Mouse (Mus musculus): ENCODE measurements around the gene 2410015M20Rik. TPM values are rescaled to one million over a fixed set of nuclear protein-coding genes. Genes with fewer than 3 reads are reported as not detected.

The 2410015M20Rik gene
- total and polyA plus RNA-seq, 3 experiments = 274 to 334 TPM; not detected in 1

GRCm38 (mm10) chr17:56611323-56611722 lies 1.8 kb upstream of the 2410015M20Rik start:
- H3K27ac ChIP-seq (ENCODE audit: control insufficient read depth, low read depth, low read length) = peak overlapping the region; percentile 11
- no peaks in the 10 kb centered on the region for H3K9me3 ChIP-seq (replicated peaks; ENCODE audit: insufficient read depth, low read length)
- H3K36me3 ChIP-seq (ENCODE audit: control insufficient read depth in 1 of 2, insufficient read depth in 2 of 2, low read length in 2 of 2) = peaks cover 2 to 7% of the 10 kb centered on the region in 2 experiments; a peak in 3 of 4 replicates
- H3K79me2 ChIP-seq (ENCODE audit: control insufficient read depth, insufficient read depth, low read length, poor library complexity) = peaks cover 39% of the 10 kb centered on the region
- H3K27me3 ChIP-seq (ENCODE audit: control insufficient read depth in 1 of 2, insufficient read depth in 2 of 2, low read length in 2 of 2) = no peaks in the 10 kb centered on the region
- no peak overlapping the region for H3K4me3 ChIP-seq (ENCODE audit: control insufficient read depth in 1 of 2, insufficient read depth in 1 of 2, low read depth in 2 of 2, low read length in 2 of 2)
- peaks cover 0 to 13% of the 10 kb centered on the region in 2 experiments; a peak in 2 of 4 replicates for H3K4me1 ChIP-seq (ENCODE audit: control insufficient read depth in 1 of 2, insufficient read depth in 2 of 2, low read length in 2 of 2)
- no peak for DNase-seq (ENCODE audit: low read depth, low spot score)
- TF ChIP-seq TBP (IDR thresholded peaks at IDR 0.05; ENCODE audit: low read depth, low read length) (no peak), USF1 (IDR thresholded peaks at IDR 0.05; ENCODE audit: low read depth, low read length) (no peak), CTCF (IDR thresholded peaks at IDR 0.05 in 2 of 3, conservative IDR thresholded peaks at IDR 0.05 in 1 of 3; ENCODE audit: control insufficient read depth in 1 of 3, insufficient read depth in 1 of 3, low read depth in 2 of 3, low read length in 3 of 3, poor library complexity in 1 of 3, severe bottlenecking in 1 of 3) (no peak), MAFK (IDR thresholded peaks at IDR 0.05; ENCODE audit: borderline replicate concordance, low read depth, low read length) (no peak)
- no peak overlapping the region for H3K9ac ChIP-seq (ENCODE audit: control insufficient read depth, low read depth, low read length, poor library complexity, severe bottlenecking)

- peaks cover 0 to 13% of the 10 kb centered on the region in 2 experiments; a peak in 2 of 4 replicates for H3K4me1 ChIP-seq (ENCODE audit: control insufficient read depth in 1 of 2, insufficient read depth in 2 of 2, low read length in 2 of 2)
- no peaks in the 10 kb centered on the region for H3K27me3 ChIP-seq (ENCODE audit: control insufficient read depth in 1 of 2, insufficient read depth in 2 of 2, low read length in 2 of 2)
- H3K4me3 ChIP-seq (ENCODE audit: control insufficient read depth in 1 of 2, insufficient read depth in 1 of 2, low read depth in 2 of 2, low read length in 2 of 2) = peak overlapping the region; percentile 83 to 88
- peak overlapping the region; percentile 90 for H3K27ac ChIP-seq (ENCODE audit: control insufficient read depth, low read depth, low read length)
- H3K36me3 ChIP-seq (ENCODE audit: control insufficient read depth in 1 of 2, insufficient read depth in 2 of 2, low read length in 2 of 2) = peaks cover 5 to 7% of the 10 kb centered on the region in 2 experiments
- peak overlapping the region; percentile 88 for H3K9ac ChIP-seq (ENCODE audit: control insufficient read depth, low read depth, low read length, poor library complexity, severe bottlenecking)
- TF ChIP-seq ZMIZ1 (IDR thresholded peaks at IDR 0.05; ENCODE audit: low read depth, low read length) = no peak
- H3K9me3 ChIP-seq (replicated peaks; ENCODE audit: insufficient read depth, low read length) = no peaks in the 10 kb centered on the region
- DNase-seq (ENCODE audit: low read depth, low spot score) = peak; percentile 46
- H3K79me2 ChIP-seq (ENCODE audit: control insufficient read depth, insufficient read depth, low read length, poor library complexity) = peaks cover 22% of the 10 kb centered on the region
Measured at GRCm38 (mm10) chr17:56608699-56609098, 872 bp downstream of the 2410015M20Rik start.

GRCm38 (mm10) chr17:56607521-56608062 lies 2.0 kb downstream of the 2410015M20Rik start:
- Histone ChIP-seq H3K9me3 (replicated peaks; ENCODE audit: insufficient read depth, low read length) (no peaks in the 10 kb centered on the region), H3K36me3 (ENCODE audit: control insufficient read depth in 1 of 2, insufficient read depth in 2 of 2, low read length in 2 of 2) (peaks cover 7 to 8% of the 10 kb centered on the region in 2 experiments), H3K27me3 (ENCODE audit: control insufficient read depth in 1 of 2, insufficient read depth in 2 of 2, low read length in 2 of 2) (no peaks in the 10 kb centered on the region), H3K4me3 (ENCODE audit: control insufficient read depth in 1 of 2, insufficient read depth in 1 of 2, low read depth in 2 of 2, low read length in 2 of 2) (no peak overlapping the region), H3K4me1 (ENCODE audit: control insufficient read depth in 1 of 2, insufficient read depth in 2 of 2, low read length in 2 of 2) (peaks cover 0 to 13% of the 10 kb centered on the region in 2 experiments; a peak in 2 of 4 replicates), H3K79me2 (ENCODE audit: control insufficient read depth, insufficient read depth, low read length, poor library complexity) (peaks cover 17% of the 10 kb centered on the region), H3K9ac (ENCODE audit: control insufficient read depth, low read depth, low read length, poor library complexity, severe bottlenecking) (no peak overlapping the region), H3K27ac (ENCODE audit: control insufficient read depth, low read depth, low read length) (no peak overlapping the region)
- DNase-seq (ENCODE audit: low read depth, low spot score) = no peak
- TF ChIP-seq HCFC1 (IDR thresholded peaks at IDR 0.05; ENCODE audit: low read depth, low read length) = no peak
- no peak for TF ChIP-seq POLR2AphosphoS5 (IDR thresholded peaks at IDR 0.05; ENCODE audit: borderline replicate concordance, low read depth, low read length)
- TF ChIP-seq ELF1 (IDR thresholded peaks at IDR 0.05; ENCODE audit: low read depth, low read length) = no peak
- TF ChIP-seq TCF12 (IDR thresholded peaks at IDR 0.05; ENCODE audit: low read depth, low read length) = no peak
- TF ChIP-seq NELFE (IDR thresholded peaks at IDR 0.05; ENCODE audit: low read depth, low read length) = no peak
- TF ChIP-seq SMC3 (IDR thresholded peaks at IDR 0.05; ENCODE audit: low read depth, low read length) = no peak
- TF ChIP-seq RAD21 (IDR thresholded peaks at IDR 0.05; ENCODE audit: low read depth, low read length) = no peak
- no peak for TF ChIP-seq ZC3H11A (IDR thresholded peaks at IDR 0.05; ENCODE audit: low read depth, low read length)
- TF ChIP-seq MYB (IDR thresholded peaks at IDR 0.05; ENCODE audit: low read depth, low read length) = no peak
- TF ChIP-seq USF1 (IDR thresholded peaks at IDR 0.05; ENCODE audit: low read depth, low read length) = no peak
- TF ChIP-seq MYC (IDR thresholded peaks at IDR 0.05; ENCODE audit: low read depth, low read length) = no peak
- no peak for TF ChIP-seq EP300 (IDR thresholded peaks at IDR 0.05; ENCODE audit: low read depth in 1 of 2, low read length in 2 of 2)

Data from MEL (cell line).